Mouse (Mus musculus) cerebellum, postnatal 10 days (tissue): ENCODE measurements at regions not wholly inside any gene's neighbourhood (a gene's known extent, or its start where the extent isn't known, plus 50 kb on each side); places are given as distances from the start of the nearest gene placed in this dataset.

ENCODE experiments used
- DNase-seq, 2 experiments: peaks; one replicate each; pipeline ENCODE4 v3.0.0; 2021; ENCODE audit warnings: mixed read lengths in 2 of 2

- no peak for DNase-seq
Observed at GRCm38 (mm10) chr8:9152313-9152925, 462.1 kb upstream of the Arglu1 start.

- no peak for DNase-seq
Observed at GRCm38 (mm10) chr8:9144362-9144761, 454.0 kb upstream of the Arglu1 start.

- DNase-seq = no peak
Observed at GRCm38 (mm10) chr8:9139781-9140180, 449.5 kb upstream of the Arglu1 start.

GRCm38 (mm10) chr8:9139059-9139620, 448.8 kb upstream of the Arglu1 start:
- DNase-seq = peak; percentile 64 to 72

GRCm38 (mm10) chr8:9133758-9134157, 443.4 kb upstream of the Arglu1 start:
- no peak for DNase-seq

- DNase-seq = no peak
Observed at GRCm38 (mm10) chr8:9132612-9133218, 442.4 kb upstream of the Arglu1 start.

GRCm38 (mm10) chr8:9131249-9131648, 440.9 kb upstream of the Arglu1 start:
- DNase-seq = no peak

GRCm38 (mm10) chr8:9124503-9124902, 434.2 kb upstream of the Arglu1 start:
- no peak for DNase-seq

- DNase-seq = peak; percentile 17 to 24
Observed at GRCm38 (mm10) chr8:9117809-9118737, 427.8 kb upstream of the Arglu1 start.

GRCm38 (mm10) chr8:9095980-9096379, 405.7 kb upstream of the Arglu1 start:
- no peak for DNase-seq

GRCm38 (mm10) chr8:9094002-9094401, 403.7 kb upstream of the Arglu1 start:
- peak in 1 of 2 experiments; percentile 7 for DNase-seq

GRCm38 (mm10) chr8:9093356-9093755, 403.0 kb upstream of the Arglu1 start:
- DNase-seq = no peak

GRCm38 (mm10) chr8:9072724-9073123, 382.4 kb upstream of the Arglu1 start:
- no peak for DNase-seq

- DNase-seq = no peak
Observed at GRCm38 (mm10) chr8:9072286-9072685, 382.0 kb upstream of the Arglu1 start.

GRCm38 (mm10) chr8:9070953-9071352, 380.6 kb upstream of the Arglu1 start:
- DNase-seq = no peak

- DNase-seq = no peak
Observed at GRCm38 (mm10) chr8:9069845-9070244, 379.5 kb upstream of the Arglu1 start.

GRCm38 (mm10) chr8:9067731-9068130, 377.4 kb upstream of the Arglu1 start:
- DNase-seq = no peak

- no peak for DNase-seq
Observed at GRCm38 (mm10) chr8:9060166-9060565, 369.8 kb upstream of the Arglu1 start.

- DNase-seq = no peak
Observed at GRCm38 (mm10) chr8:9055416-9055819, 365.1 kb upstream of the Arglu1 start.

- DNase-seq = no peak
Observed at GRCm38 (mm10) chr8:9054801-9055200, 364.5 kb upstream of the Arglu1 start.

GRCm38 (mm10) chr8:9051699-9052098, 361.4 kb upstream of the Arglu1 start:
- peak; percentile 77 to 82 for DNase-seq

GRCm38 (mm10) chr8:9050740-9051475, 360.6 kb upstream of the Arglu1 start:
- peak; percentile 37 to 48 for DNase-seq

- DNase-seq = no peak
Observed at GRCm38 (mm10) chr8:9048116-9048515, 357.8 kb upstream of the Arglu1 start.
